Mouse (Mus musculus): ENCODE measurements around the gene Nek8. TPM values are rescaled to one million over a fixed set of nuclear protein-coding genes. Genes with fewer than 3 reads are reported as not detected.

Gene Nek8
- polyA plus RNA-seq, 1 experiment, result 7.1 TPM

Other genes with a start within 250 kb of the Nek8 start
- 169 and 190 TPM in 2 replicates for gene Sez6, start 245.9 kb downstream of the Nek8 start, polyA plus RNA-seq (2012; rRNA removed)
- 43.8 and 45.3 TPM in 2 replicates for gene Phf12, start 193.9 kb downstream of the Nek8 start, polyA plus RNA-seq (2012; rRNA removed)
- 8.8 and 11.5 TPM in 2 replicates for gene Dhrs13, start 144.4 kb downstream of the Nek8 start, polyA plus RNA-seq (2012; rRNA removed)
- 134 and 136 TPM in 2 replicates for gene Flot2, start 138.7 kb downstream of the Nek8 start, polyA plus RNA-seq (2012; rRNA removed)
- 26.7 and 28.4 TPM in 2 replicates for gene Eral1, start 96.3 kb downstream of the Nek8 start, polyA plus RNA-seq (2012; rRNA removed)
- gene Fam222b, start 82.0 kb downstream of the Nek8 start, polyA plus RNA-seq (2012; rRNA removed), result 22.9 and 27.1 TPM in 2 replicates
- gene Traf4, start 11.1 kb downstream of the Nek8 start, polyA plus RNA-seq (2012; rRNA removed), result 21.3 and 22.0 TPM in 2 replicates
- gene Tlcd1, start within 50 bp of the Nek8 start, polyA plus RNA-seq (2012; rRNA removed), result 74.4 and 74.7 TPM in 2 replicates
- gene Rpl23a, start 6.9 kb upstream of the Nek8 start, polyA plus RNA-seq (2012; rRNA removed), result 1,050 and 1,099 TPM in 2 replicates
- 62.3 and 68.1 TPM in 2 replicates for gene Rab34, start 11.8 kb upstream of the Nek8 start, polyA plus RNA-seq (2012; rRNA removed)
- gene Proca1, start 16.7 kb upstream of the Nek8 start, polyA plus RNA-seq (2012; rRNA removed), result 6.9 and 7.8 TPM in 2 replicates
- gene Sdf2, start 69.1 kb upstream of the Nek8 start, polyA plus RNA-seq (2012; rRNA removed), result 107 and 124 TPM in 2 replicates
- 45.4 and 48.7 TPM in 2 replicates for gene Supt6, start 69.3 kb upstream of the Nek8 start, polyA plus RNA-seq (2012; rRNA removed)
- gene 2610507B11Rik, start 85.1 kb upstream of the Nek8 start, polyA plus RNA-seq (2012; rRNA removed), result 119 and 129 TPM in 2 replicates
- gene BC030499, start 114.2 kb upstream of the Nek8 start, polyA plus RNA-seq (2012; rRNA removed), result 15.2 and 18.6 TPM in 2 replicates
- 14.7 and 16.8 TPM in 2 replicates for gene Spag5, start 124.9 kb upstream of the Nek8 start, polyA plus RNA-seq (2012; rRNA removed)
- gene Aldoc, start 146.3 kb upstream of the Nek8 start, polyA plus RNA-seq (2012; rRNA removed), result 1,301 and 1,427 TPM in 2 replicates
- gene Pigs, start 151.7 kb upstream of the Nek8 start, polyA plus RNA-seq (2012; rRNA removed), result 60.4 and 65.7 TPM in 2 replicates
- 69.3 and 73.8 TPM in 2 replicates for gene Unc119, start 166.8 kb upstream of the Nek8 start, polyA plus RNA-seq (2012; rRNA removed)
- gene Foxn1, start 209.9 kb upstream of the Nek8 start, polyA plus RNA-seq (2012; rRNA removed), result not detected in 2 replicates
- gene Slc13a2, start 245.5 kb upstream of the Nek8 start, polyA plus RNA-seq (2012; rRNA removed), result not detected in 2 replicates